Mouse (Mus musculus) thymus, adult 2 months (tissue): ENCODE results near the gene Wdr62.

ENCODE experiments used
- CTCF ChIP-seq: fragments of 200-500 bp; IDR thresholded peaks from 2 replicates; pipeline ENCODE4 v1.5.1; 2012; ENCODE audit warnings: mild to moderate bottlenecking, control low read depth, low read length, moderate library complexity, borderline replicate concordance; ENCODE audit not compliant: control insufficient read depth, poor library complexity, insufficient read depth; ENCODE audit errors: extremely low read depth
- POLR2A ChIP-seq: fragments of 200-500 bp; IDR thresholded peaks from 2 replicates; pipeline ENCODE4 v1.6.1; 2012; ENCODE audit warnings: mild to moderate bottlenecking, low read length, control low read depth, moderate library complexity; ENCODE audit not compliant: control insufficient read depth, poor library complexity, insufficient read depth; ENCODE audit errors: extremely low read depth

DNA sequence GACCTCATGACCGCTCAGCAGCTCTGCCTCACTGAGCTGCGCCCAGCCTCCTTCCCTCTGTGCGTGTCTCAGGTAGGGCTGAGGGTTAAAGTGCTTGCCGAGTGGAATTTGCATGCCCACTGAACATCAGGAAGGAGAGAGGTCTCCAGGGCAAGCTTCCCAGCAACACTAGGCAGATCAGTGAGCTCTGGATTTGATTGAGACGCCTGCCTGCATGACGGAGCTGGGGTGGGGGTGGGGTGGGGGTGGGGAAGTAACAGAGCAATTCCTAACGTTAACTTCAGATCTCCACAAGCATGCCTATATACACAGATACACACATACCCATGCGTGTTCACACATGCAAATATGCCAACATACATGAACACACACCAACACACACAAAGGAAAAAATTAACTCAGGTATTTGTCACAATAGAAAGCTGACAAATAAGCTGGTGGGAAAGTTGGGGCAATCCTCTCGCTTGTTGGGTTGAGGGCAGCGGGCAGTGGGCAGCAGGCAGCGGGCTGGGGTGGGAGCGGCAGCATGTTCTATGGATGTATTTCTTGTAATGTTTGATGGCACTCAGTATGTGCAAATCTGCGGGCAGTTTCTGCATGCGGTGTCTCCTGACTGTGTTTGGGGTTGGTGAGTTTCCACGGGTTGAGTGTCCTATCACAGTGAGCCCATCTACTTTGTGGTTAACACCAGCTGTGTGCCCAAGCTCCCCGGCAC lies 60.8 kb downstream of the Wdr62 start:
- no peak for TF ChIP-seq CTCF
- TF ChIP-seq POLR2A: no peak
